Mouse (Mus musculus): ENCODE data around the gene Olfr26.
"Not testable (repeated sequence)": the region's sequence is repeated elsewhere in the genome, so short reads cannot be mapped to it uniquely, and the experiment has no call there.

Gene Olfr26

GRCm38 (mm10) chr9:38854760-38855159 lies at the start of gene Olfr26:
Gene Olfr26 (plus strand): TSS chr9:38855060.
- DNase-seq: no peak

GRCm38 (mm10) chr9:38805696-38806095 lies 49.2 kb upstream of the Olfr26 start:
- no peak for DNase-seq

GRCm38 (mm10) chr9:38814314-38814713 lies 40.5 kb upstream of the Olfr26 start, which contains the start of gene Olfr922:
Gene Olfr922 (plus strand): TSS chr9:38814614.
- DNase-seq: no peak

GRCm38 (mm10) chr9:38815458-38815986 lies 39.3 kb upstream of the Olfr26 start:
- no peak for DNase-seq

- no peak for DNase-seq
Measured at GRCm38 (mm10) chr9:38826245-38826644, 28.6 kb upstream of the Olfr26 start, which contains the start of gene Olfr923. Gene Olfr923 (plus strand): TSS chr9:38826545.

GRCm38 (mm10) chr9:38833027-38833426 lies 21.8 kb upstream of the Olfr26 start:
- no peak for DNase-seq

- DNase-seq: no peak
Measured at GRCm38 (mm10) chr9:38844149-38844548, 10.7 kb upstream of the Olfr26 start, which contains the start of gene Olfr924. Gene Olfr924 (plus strand): TSS chr9:38844449.

- DNase-seq: not testable (repeated sequence)
Measured at GRCm38 (mm10) chr9:38874880-38875279, 20.0 kb downstream of the Olfr26 start.

GRCm38 (mm10) chr9:38876826-38877225 lies 22.0 kb downstream of the Olfr26 start, which contains the start of gene Olfr926:
Gene Olfr926 (plus strand): TSS chr9:38877126.
- no peak for DNase-seq
